In genomic region chr1:170839685-170840084, GRCm38 (mm10) we compare ENCODE assay signal across 9 mouse cellular contexts. TPM values are rescaled to one million over a fixed set of nuclear protein-coding genes. Genes with fewer than 3 reads are reported as not detected.
DNase-seq lines count a peak whose midpoint lies in the region; ATAC-seq lines count a peak whose summit lies in the region.
"Had no signal": no experiment of that assay in that cellular context is flagged by ENCODE, and none has a peak within 500 bp of the region (broad histone marks: within the 10 kb centered on the region; RNA-seq: fewer than 3 reads in every experiment).

No protein-coding gene starts in this region.

- DNase-seq in embryo, embryonic 10 days (ENCODE audit: low spot score): peak; percentile 30
- no peak for DNase-seq in embryo, embryonic 9.5 days (ENCODE audit: extremely low spot score)
- DNase-seq in kidney, postnatal 14 days: peak; percentile 28
- DNase-seq in kidney, adult 18-20 months: no peak
- DNase-seq in CD4-positive helper T cell, adult 2 months (ENCODE audit: low read depth, low spot score): peak; percentile 39
- DNase-seq in right cerebral cortex, postnatal 25 days: no peak
- no peak for DNase-seq in spleen, adult 12 weeks (ENCODE audit: low spot score)

- peak; percentile 48 for ATAC-seq in inflammation-experienced regulatory T-cells, adult 6 months
- ATAC-seq: intestine, embryonic 16.5 days had no signal

RNA-seq across cellular contexts. Expression of gene Atf6, which starts 27.9 kb away (rescaled TPM):
- polyA plus RNA-seq in inflammation-experienced regulatory T-cells, adult 6 months (2017; shearing (Covaris generic)): 10 to 100 TPM in 1 of 3 experiments, 1 to 10 TPM in 2; 7.0 to 10.8 (median 9.6) TPM

RNA-seq across cellular contexts. Expression of gene Gm26620, which starts 45.2 kb away (rescaled TPM):
- under 1 TPM in 1 of 3 experiments, not detected in 2; 0.53 TPM for polyA plus RNA-seq in inflammation-experienced regulatory T-cells, adult 6 months (2017; shearing (Covaris generic))

RNA-seq across cellular contexts. Expression of gene Dusp12, which starts 45.7 kb away (rescaled TPM):
- polyA plus RNA-seq in inflammation-experienced regulatory T-cells, adult 6 months (2017; shearing (Covaris generic)): 10 to 100 TPM; 11.0 to 16.1 (median 11.7) TPM

Comparison
In these comparisons a context has a peak if more than half of its experiments do, and no peak if none do; other contexts are left out.
1. DNase-seq: peak in embryo, embryonic 10 days (single experiment), kidney, postnatal 14 days (single experiment) and CD4-positive helper T cell, adult 2 months (single experiment); none in embryo, embryonic 9.5 days (single experiment), kidney, adult 18-20 months (single experiment), right cerebral cortex, postnatal 25 days (single experiment) and spleen, adult 12 weeks (single experiment).